Mouse (Mus musculus): Measurements from ENCODE around the gene 2010300C02Rik.

DNA sequence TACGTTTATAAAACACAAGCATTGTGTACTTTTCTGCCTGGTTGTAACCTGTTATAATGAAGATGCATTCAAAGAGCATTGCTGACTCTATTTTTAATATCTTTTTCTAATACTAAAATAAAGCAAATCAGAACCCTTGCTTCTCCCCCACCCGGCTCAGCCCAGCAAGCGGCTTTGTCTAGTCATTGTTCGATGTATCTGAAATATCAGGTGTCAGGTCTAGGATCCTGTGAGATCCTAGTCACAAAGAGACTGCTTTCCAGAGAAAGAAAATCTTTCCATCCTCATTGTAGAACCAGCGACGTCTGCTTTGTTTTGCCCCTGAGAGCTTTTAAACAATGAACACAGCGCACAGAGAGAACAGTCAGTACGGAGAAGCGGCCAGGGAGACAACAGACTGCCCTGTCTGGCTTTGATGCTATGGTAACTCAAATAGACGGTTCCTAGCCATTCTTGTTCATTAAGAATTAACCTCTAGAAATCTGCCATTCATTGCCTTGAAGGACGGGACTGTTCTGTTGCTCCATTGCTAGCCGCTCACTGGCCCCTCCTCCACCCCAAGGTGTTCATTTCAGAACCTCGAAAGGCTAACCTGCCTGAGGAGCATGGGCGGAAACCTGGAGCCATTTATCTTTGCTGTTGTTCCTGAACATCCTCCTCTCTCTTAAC lies 22.9 kb upstream of the 2010300C02Rik start:
- TF ChIP-seq CTCF (IDR thresholded peaks at IDR 0.05) (no peak), EP300 (IDR thresholded peaks at IDR 0.05) (no peak)
